Mouse (Mus musculus) heart, postnatal 14 days (tissue): ENCODE measurements around the gene Aup1. TPM values are rescaled to one million over a fixed set of nuclear protein-coding genes. Genes with fewer than 3 reads are reported as not detected.

Experiments
- DNase-seq, 2 experiments: peaks; one replicate each; pipeline ENCODE4 v3.0.0; 2021 to 2022
- intact Hi-C: fragments of 180-260 bp; cut with DNase I; formaldehyde crosslinking; loops from one replicate; pipeline ENCODE4 v1.15.1; 2025
- total RNA-seq, 2 experiments: library from RNA; stranded (reverse); gene quantifications; 2 replicates each; pipeline ENCODE4 v1.2.3; 2021

Gene Aup1
- total RNA-seq, 2 experiments from 2014 or later, result 82.7 to 85.5 TPM

GRCm38 (mm10) chr6:83066441-83066840 is 12.1 kb downstream of the Aup1 start:
- DNase-seq, result no peak
- intact Hi-C loops, result no loop called here

DNA sequence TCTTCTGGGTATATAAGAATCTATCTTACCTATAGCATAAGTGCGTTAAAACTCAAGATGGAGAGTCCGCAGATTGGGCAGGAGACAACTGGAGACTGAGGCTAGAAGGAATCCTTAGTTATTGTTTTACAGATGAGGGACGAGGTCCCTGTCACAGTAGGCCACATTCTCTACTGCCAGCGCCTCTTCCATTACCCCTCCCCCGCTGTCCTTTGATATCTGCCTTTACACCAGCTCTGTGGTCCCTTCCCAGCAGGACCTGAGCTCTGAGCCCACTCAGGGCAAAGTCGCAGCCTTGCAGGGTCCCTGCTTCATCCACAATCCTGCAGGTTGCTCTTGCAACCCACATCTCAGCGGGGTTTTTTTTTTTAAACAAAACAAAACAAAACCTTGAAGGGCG is 13.9 kb downstream of the Aup1 start:
- intact Hi-C loops, result no loop called here
- no peak for DNase-seq

GRCm38 (mm10) chr6:83068706-83069487 is 14.6 kb downstream of the Aup1 start:
- DNase-seq, result no peak
- intact Hi-C loops, result no loop called here

GRCm38 (mm10) chr6:83069488-83070246 is 15.3 kb downstream of the Aup1 start:
- intact Hi-C loops, result loop anchor here (10.0 kb wide), 1 partner anchor 325 kb away; no protein-coding TSS in a partner anchor
- no peak for DNase-seq

DNA sequence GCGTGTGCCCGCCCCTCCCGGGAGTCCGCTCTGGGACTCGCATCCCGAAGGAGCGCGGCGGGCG is 15.8 kb downstream of the Aup1 start, which contains the start of gene Tlx2:
TSS of gene Tlx2 (minus strand) at position 47 of the 64 bp plus-strand sequence.
- DNase-seq, result no peak
- intact Hi-C loops, result loop anchor here (10.0 kb wide), 1 partner anchor 325 kb away; no protein-coding TSS in a partner anchor

DNA sequence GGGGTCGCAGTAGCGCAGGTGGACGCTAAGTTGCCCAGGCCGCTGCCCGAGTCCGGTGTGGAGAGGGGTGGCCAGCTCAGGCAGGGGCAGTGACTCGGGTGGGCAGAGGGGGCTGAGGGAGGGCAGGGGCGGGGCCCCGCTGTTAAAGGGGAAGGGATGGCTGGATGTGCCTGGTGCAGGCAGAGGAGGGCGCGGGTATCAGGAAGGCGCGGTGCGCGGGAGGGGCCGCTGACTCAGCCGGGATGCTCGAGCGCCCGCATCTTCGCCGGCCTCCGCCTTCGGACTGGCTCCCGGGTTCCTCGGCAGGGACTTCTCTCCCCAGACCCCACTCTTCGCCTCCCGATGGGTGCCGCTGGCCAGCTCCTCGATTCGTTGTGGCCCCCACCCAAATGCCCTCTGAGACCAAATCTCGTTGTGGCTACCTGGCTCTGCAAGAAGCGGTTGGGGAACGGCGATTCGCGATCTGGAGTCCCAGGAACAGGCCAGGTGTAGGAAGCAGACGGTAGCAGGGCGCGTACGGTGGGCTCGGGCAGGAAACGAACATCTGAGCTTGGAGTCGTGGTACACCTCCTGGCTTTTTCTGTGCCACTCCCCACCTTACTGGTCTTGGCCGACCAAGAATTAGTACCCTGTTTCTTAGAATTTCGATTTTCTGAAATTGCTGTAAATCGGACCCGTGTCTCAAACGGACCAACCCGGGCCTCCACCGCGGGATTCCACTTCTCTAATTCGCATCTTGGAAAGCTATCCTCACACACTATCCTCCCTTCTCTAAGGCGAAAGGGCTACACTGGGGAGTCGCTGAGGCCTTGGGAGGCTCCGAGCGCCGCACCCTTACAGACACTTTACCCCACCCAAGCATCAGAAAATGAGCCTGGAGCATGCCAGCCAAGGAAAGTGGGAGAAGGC is 16.2 kb downstream of the Aup1 start:
- peak; percentile 28 to 42 for DNase-seq
- intact Hi-C loops, result loop anchor here (10.0 kb wide), 1 partner anchor 326 kb away; no protein-coding TSS in a partner anchor

- intact Hi-C loops, result loop anchor here (10.0 kb wide), 1 partner anchor 326 kb away; no protein-coding TSS in a partner anchor
- no peak for DNase-seq
Measured at GRCm38 (mm10) chr6:83071220-83071619, 16.9 kb downstream of the Aup1 start.

GRCm38 (mm10) chr6:83074979-83075378 is 20.7 kb downstream of the Aup1 start:
- intact Hi-C loops, result loop anchor here (10.0 kb wide), 1 partner anchor 330 kb away; no protein-coding TSS in a partner anchor
- DNase-seq, result no peak

DNA sequence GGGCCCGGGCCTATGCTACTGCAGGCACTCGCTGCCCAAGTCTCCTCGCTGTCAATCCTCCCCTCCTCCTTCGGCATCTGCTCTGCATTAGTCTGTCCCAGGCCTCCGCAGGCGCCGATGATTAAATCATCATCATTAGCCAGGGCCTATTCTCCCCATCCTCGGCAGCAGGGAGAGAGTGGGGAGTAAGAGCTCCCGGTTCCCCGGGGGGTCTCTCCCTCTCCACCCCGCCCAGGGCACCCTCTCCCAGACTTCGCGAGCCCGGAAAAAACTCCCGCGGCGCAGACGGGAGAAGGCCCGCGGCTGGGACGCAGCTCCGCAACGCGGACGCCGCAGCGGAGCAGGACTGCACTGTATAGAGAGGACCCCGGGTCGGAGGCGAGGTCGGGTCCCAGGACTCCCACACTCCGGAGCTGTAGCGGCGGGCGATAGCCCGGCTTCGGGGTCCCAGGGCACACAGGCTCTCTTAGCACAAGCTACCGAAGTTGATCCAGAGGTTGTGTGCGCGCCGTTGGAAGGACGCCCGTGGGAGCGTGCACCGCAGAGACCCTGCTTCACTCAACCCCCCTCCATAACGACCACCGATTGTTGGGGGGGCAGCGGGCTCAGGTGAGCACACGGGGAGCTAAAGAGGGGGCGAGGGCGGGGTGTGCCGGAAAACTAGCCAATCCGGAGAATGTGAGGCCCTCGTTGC is 23.5 kb downstream of the Aup1 start, which contains the start of gene Pcgf1:
TSS of gene Pcgf1 (plus strand) at position 240 of the 694 bp plus-strand sequence.
- peak in 1 of 2 experiments; percentile 37 for DNase-seq
- intact Hi-C loops, result loop anchor here (2.0 to 10.0 kb wide), 3 partner anchors 23 to 333 kb away; partner anchors contain the start of genes Ccdc142 and Gm42688

GRCm38 (mm10) chr6:83078324-83078858 is 24.1 kb downstream of the Aup1 start:
- intact Hi-C loops, result loop anchor here (2.0 to 10.0 kb wide), 3 partner anchors 22 to 334 kb away; partner anchors contain the start of genes Ccdc142 and Gm42688
- DNase-seq, result peak; percentile 100

- intact Hi-C loops, result no loop called here
- DNase-seq, result no peak
Measured at GRCm38 (mm10) chr6:83080210-83080609, 25.9 kb downstream of the Aup1 start.

- intact Hi-C loops, result no loop called here
- no peak for DNase-seq
Measured at GRCm38 (mm10) chr6:83083497-83083896, 29.2 kb downstream of the Aup1 start.

DNA sequence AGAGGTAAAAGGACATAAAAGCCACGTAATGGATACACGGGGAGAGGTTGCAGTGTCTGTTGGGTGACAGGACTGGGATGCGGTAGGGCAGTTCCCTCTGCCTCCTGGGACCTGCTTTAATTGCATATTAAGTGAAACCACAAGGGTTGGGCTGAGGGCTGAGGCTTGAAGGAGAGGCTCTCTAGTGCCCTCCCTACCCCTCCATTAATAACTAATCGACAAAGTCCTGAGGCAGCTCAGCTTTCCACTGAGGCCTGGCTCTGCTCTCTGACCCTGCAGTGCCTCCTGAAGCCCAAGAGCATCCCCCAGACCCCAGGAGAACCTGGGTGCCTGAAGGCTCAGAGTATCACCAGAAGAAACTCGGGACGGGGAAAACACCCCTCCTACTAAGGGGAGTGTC is 30.2 kb downstream of the Aup1 start:
- no peak for DNase-seq
- intact Hi-C loops, result no loop called here

DNA sequence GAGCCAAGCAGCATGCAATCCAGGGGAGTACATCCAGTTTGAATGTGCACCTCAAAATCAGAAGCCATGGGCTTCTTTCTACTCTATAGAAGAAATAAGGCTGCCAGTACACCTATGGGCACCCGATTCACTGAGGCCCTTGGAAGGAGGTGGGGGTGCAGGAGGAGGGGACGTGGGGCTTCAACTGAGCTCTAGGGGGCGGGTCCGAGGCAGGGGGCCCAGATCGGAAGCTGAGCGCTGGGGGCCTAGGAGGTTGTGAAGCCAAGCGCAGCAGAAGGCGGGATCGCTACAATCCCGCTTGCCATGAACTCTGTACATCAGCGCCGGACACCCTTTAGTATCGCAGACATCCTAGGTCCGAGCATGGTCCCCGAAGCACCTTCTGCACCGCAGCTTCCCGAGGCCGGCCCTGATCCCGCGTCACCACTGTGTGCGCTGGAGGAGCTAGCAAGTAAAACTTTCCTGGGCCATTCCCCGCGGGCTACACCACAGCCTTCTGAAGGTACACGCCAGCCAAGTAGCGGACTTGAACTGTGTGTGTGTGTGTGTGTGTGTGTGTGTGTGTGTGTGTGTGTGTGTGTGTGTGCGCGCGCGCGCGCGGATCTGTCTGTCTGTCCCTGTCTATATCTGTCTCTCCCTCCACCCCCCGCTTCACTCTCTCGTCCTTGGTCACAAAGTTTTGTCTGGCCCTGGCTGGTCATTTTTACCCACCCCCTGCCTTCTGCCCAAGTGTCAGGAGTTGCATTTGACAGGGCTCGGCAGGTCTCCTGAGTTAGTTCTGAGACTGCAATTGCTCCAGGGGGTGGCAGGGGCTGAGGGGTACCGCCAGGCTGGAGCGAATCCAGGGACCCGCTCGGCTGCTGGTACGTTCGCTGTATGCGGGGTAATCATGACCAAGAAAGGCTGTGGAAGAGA is 32.1 kb downstream of the Aup1 start, which contains the start of gene Lbx2:
TSS of gene Lbx2 (plus strand) at position 247 of the 915 bp plus-strand sequence.
- no peak for DNase-seq
- intact Hi-C loops, result no loop called here

DNA sequence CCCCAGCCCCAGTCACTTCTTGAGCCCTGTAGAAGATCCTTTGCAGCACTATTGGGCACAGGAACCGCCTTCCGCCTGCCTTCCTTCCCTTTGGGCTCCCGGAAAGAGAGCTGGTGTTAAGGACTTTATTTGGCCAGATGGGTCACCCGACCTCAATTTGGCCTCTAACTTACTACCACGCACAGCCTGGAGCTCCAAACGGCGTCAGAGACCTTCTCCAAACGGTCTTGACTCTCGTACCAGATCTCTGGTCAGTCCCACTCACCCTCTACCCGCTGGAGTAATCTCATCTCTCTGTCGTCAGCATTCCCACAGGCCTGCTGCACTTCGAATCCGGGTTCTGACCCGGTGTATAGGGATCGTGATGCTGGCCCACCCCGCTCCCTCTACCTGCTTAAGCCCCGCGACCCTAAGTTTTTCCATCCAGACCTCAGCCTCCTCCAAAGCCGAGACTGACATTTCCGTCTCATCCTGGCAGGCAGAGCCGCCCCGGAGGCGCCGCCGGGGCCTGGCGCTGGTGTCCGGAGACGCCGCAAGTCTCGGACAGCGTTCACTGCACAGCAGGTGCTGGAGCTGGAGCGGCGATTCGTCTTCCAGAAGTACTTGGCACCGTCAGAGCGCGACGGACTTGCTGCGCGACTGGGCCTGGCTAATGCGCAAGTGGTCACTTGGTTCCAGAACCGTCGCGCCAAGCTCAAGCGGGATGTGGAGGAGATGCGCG is 33.0 kb downstream of the Aup1 start:
- intact Hi-C loops, result no loop called here
- peak in 1 of 2 experiments; percentile 41 for DNase-seq

GRCm38 (mm10) chr6:83087926-83088260 is 33.6 kb downstream of the Aup1 start:
- intact Hi-C loops, result no loop called here
- DNase-seq, result no peak

- DNase-seq, result no peak
- intact Hi-C loops, result no loop called here
Measured at GRCm38 (mm10) chr6:83092416-83093127, 38.3 kb downstream of the Aup1 start.
